Mouse (Mus musculus) midbrain, embryonic 15.5 days (tissue): ENCODE measurements around the gene Gm5773. TPM values are rescaled to one million over a fixed set of nuclear protein-coding genes. Genes with fewer than 3 reads are reported as not detected.
"Not testable (repeated sequence)": the region's sequence is repeated elsewhere in the genome, so short reads cannot be mapped to it uniquely, and the experiment has no call there.

ENCODE experiments used
- ATAC-seq: fragments of 200-750 bp; cut with Nextera tagmentation; replicated peaks from 2 replicates; pipeline ENCODE4 v1.8.0; 2017; ENCODE audit warnings: moderate TSS enrichment
- H3K27ac ChIP-seq: fragments of 300-500 bp; sonication (generic); 2 replicates; pipeline ENCODE4 v1.5.1; 2015; ENCODE audit warnings: mild to moderate bottlenecking, inconsistent platforms
- H3K27me3 ChIP-seq: fragments of 300-500 bp; sonication (generic); replicated peaks from 2 replicates; pipeline ENCODE4 v1.6.1; 2015; ENCODE audit warnings: inconsistent platforms
- H3K36me3 ChIP-seq: fragments of 300-500 bp; sonication (generic); replicated peaks from 2 replicates; pipeline ENCODE4 v1.6.1; 2015; ENCODE audit warnings: inconsistent platforms
- H3K4me1 ChIP-seq: fragments of 300-500 bp; sonication (generic); 2 replicates; pipeline ENCODE4 v1.6.1; 2015; ENCODE audit warnings: inconsistent platforms
- H3K4me2 ChIP-seq: fragments of 300-500 bp; sonication (generic); 2 replicates; pipeline ENCODE4 v1.6.1; 2015; ENCODE audit warnings: inconsistent platforms, mild to moderate bottlenecking, moderate library complexity
- H3K4me3 ChIP-seq: fragments of 300-500 bp; sonication (generic); 2 replicates; pipeline ENCODE4 v1.5.1; 2015; ENCODE audit warnings: mild to moderate bottlenecking, inconsistent platforms
- H3K9ac ChIP-seq: fragments of 300-500 bp; sonication (generic); 2 replicates; pipeline ENCODE4 v1.6.1; 2015; ENCODE audit warnings: mild to moderate bottlenecking, inconsistent platforms
- H3K9me3 ChIP-seq: fragments of 300-500 bp; sonication (generic); 2 replicates; pipeline ENCODE4 v1.6.1; 2016; ENCODE audit warnings: inconsistent platforms
- WGBS: fragments of 180-500 bp; shearing (Covaris S2); methylation state at CpG from one replicate; pipeline ENCODE4 v1.1.7; 2015; ENCODE audit warnings: mixed read lengths; 5-methylcytosine and 5-hydroxymethylcytosine counted together
- polyA plus RNA-seq: library from polyadenylated mRNA; unstranded; fragments of >200 nt; fragmentation: Nextera tagmentation; extraction: Ambion mirVana; gene quantifications from 2 replicates; pipeline ENCODE4 v1.2.1, GENCODE M21; 2015

Gene Gm5773
- polyA plus RNA-seq: not detected in 2 replicates

DNA sequence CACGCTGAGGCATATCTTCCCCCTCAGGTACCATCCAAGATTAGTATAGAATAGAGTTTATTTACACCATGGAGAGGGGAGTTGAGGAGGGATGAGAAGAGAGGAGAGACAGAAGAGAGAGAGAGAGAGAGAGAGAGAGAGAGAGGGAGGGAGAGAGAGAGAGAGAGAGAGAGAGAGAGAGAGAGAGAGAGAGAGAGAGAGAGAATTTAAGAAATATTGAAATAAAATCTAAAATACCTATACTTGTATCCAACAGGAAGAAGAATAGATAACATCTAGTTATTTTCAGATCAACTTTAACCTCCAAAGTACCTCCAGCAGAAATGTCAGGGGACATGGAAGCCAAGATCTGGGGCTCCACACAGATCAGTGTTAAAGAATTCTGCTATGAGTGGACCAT, at the start of gene Gm5773:
Gm5773 (plus strand) TSS at position 301 of the 400 bp plus-strand sequence.
- ATAC-seq, H3K27ac ChIP-seq, H3K4me1 ChIP-seq, H3K27me3 ChIP-seq, H3K9ac ChIP-seq, H3K4me3 ChIP-seq, H3K4me2 ChIP-seq, H3K36me3 ChIP-seq, H3K9me3 ChIP-seq: not testable (repeated sequence)
- 100% methylated on average over 1 of the region's 1 CpGs for WGBS

DNA sequence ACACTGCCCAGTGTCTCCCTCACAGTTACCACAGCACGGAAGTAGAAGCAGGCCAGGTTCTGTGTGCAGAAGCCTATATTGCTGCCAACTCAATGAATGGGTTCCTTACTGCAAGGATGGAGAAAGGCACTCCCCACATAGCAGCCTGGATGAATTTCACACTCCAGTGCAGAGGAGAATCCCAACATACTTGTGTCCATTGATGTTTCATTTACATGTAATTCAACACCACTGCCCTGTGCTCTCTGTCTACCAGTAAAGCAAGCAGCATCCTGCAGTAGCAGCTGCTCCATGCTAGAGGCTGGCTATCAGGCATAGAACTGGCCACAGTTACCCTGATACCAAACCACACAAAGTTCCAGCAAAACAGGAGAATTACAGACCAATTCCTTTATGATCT, 27.3 kb upstream of the Gm5773 start:
- H3K4me3 ChIP-seq, H3K27ac ChIP-seq, H3K27me3 ChIP-seq, H3K4me2 ChIP-seq, H3K9me3 ChIP-seq, ATAC-seq, H3K4me1 ChIP-seq, H3K36me3 ChIP-seq, H3K9ac ChIP-seq: not testable (repeated sequence)
- 91% methylated on average over 1 of the region's 1 CpGs for WGBS

DNA sequence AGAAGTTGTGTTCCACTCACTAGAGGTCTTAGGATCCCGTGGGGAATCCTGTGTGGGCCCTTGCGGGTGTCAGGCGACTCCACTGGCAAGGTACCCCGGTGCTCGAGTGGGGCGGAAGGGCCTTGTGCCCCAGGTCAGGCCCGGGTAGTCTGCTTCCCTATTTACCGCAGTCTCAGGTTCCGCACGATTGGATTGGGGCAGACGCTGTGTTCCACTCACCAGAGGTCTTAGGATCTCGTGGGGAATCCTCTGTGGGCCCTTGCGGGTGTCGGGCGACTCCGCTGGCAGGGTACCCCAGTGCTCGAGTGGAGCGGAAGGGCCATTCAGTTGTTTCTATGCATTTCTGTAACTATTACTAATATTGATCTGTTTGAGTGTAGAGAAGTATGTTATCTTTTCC, 18.8 kb upstream of the Gm5773 start:
- H3K9me3 ChIP-seq, H3K27ac ChIP-seq, H3K9ac ChIP-seq, H3K4me2 ChIP-seq, H3K4me3 ChIP-seq, H3K36me3 ChIP-seq, ATAC-seq, H3K27me3 ChIP-seq, H3K4me1 ChIP-seq: not testable (repeated sequence)
- 89% methylated on average over 18 of the region's 18 CpGs for WGBS

DNA sequence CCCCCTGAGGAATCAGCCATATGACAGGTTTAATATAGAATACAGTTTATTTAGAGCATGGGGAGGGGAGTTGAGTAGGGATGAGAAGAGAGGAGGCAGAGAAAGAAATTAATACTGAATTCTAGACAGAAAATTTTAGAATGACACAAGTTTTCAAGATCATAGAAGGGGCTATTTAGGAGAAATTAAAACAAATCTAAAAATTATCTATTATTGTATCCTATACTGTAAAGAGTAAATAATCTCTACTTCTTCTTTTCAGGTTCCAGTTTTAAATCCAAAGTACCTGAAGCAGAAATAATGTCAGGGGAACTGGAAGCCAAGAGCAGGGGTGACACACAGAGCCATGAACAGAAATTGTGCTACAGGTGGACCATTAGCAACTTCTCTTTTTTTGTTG, 23.3 kb downstream of the Gm5773 start, which contains the start of gene Tdpoz4:
Tdpoz4 (plus strand) TSS at position 301 of the 400 bp plus-strand sequence.
- not testable (repeated sequence) for H3K27ac ChIP-seq, H3K9me3 ChIP-seq, H3K4me3 ChIP-seq, H3K36me3 ChIP-seq, H3K4me1 ChIP-seq, H3K27me3 ChIP-seq, H3K4me2 ChIP-seq, ATAC-seq, H3K9ac ChIP-seq

DNA sequence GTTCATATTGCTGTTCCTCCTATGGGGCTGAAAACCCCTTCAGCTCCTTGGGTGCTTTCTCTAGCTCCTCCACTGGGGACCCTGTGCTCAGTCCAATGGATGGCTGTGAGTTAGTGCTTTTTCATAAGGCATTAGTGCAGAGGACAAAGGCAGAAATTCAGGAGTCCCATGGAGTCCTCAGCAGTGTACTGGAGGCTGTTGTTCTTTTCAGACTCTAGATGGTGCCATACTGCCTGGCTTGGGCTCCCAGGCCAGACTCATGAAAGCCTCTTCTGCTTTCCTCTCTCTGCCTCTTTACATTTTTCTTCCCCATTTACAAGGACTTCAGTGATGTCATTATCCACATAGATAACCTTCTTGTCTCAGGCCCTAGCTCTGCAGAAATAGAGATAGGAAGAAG, 40.5 kb downstream of the Gm5773 start:
- not testable (repeated sequence) for H3K36me3 ChIP-seq, H3K27ac ChIP-seq, H3K4me3 ChIP-seq, H3K9me3 ChIP-seq, H3K27me3 ChIP-seq, H3K4me2 ChIP-seq, ATAC-seq, H3K4me1 ChIP-seq, H3K9ac ChIP-seq

Other genes starting within 250 kb of the Gm5773 start
- gene S100a10, start 217.9 kb upstream of the Gm5773 start, polyA plus RNA-seq: 90.5 and 102 TPM in 2 replicates
- gene Tdpoz2, start 120.3 kb upstream of the Gm5773 start, polyA plus RNA-seq: not detected in 2 replicates
- gene Tdpoz1, start 96.7 kb upstream of the Gm5773 start, polyA plus RNA-seq: not detected in 2 replicates
- not detected in 2 replicates for gene Gm37596, start 79.9 kb upstream of the Gm5773 start, polyA plus RNA-seq
- gene Tdpoz4, start 23.4 kb downstream of the Gm5773 start, polyA plus RNA-seq: not detected in 2 replicates
- gene Tdpoz3, start 53.0 kb downstream of the Gm5773 start, polyA plus RNA-seq: not detected in 2 replicates
- not detected in 2 replicates for gene Gm9117, start 170.5 kb downstream of the Gm5773 start, polyA plus RNA-seq
- gene Tdpoz5, start 188.3 kb downstream of the Gm5773 start, polyA plus RNA-seq: not detected in 2 replicates